Mouse (Mus musculus) kidney, embryonic 14.5 days (tissue): ENCODE data around the gene Adi1. TPM values are rescaled to one million over a fixed set of nuclear protein-coding genes. Genes with fewer than 3 reads are reported as not detected.

Experiments used
- ATAC-seq: fragments of 200-750 bp; cut with Nextera tagmentation; 2 replicates; pipeline ENCODE4 v1.8.0; 2017; ENCODE audit warnings: moderate number of reproducible peaks, mild to moderate bottlenecking, moderate TSS enrichment, moderate library complexity; ENCODE audit not compliant: low FRiP score, low TSS enrichment
- H3K27ac ChIP-seq: fragments of 300-500 bp; sonication (generic); 2 replicates; pipeline ENCODE4 v1.5.1; 2014; ENCODE audit warnings: low read depth, mild to moderate bottlenecking, low read length, moderate library complexity, mixed read lengths
- H3K27me3 ChIP-seq: fragments of 300-500 bp; sonication (generic); 2 replicates; pipeline ENCODE4 v1.6.1; 2014; ENCODE audit warnings: mild to moderate bottlenecking, low read length; ENCODE audit not compliant: control insufficient read depth, insufficient read depth
- H3K36me3 ChIP-seq: fragments of 300-500 bp; sonication (generic); 2 replicates; pipeline ENCODE4 v1.6.1; 2014; ENCODE audit warnings: low read length, mixed read lengths; ENCODE audit not compliant: control insufficient read depth, insufficient read depth
- H3K4me1 ChIP-seq: fragments of 300-500 bp; sonication (generic); 2 replicates; pipeline ENCODE4 v1.6.1; 2014; ENCODE audit warnings: low read length, mixed read lengths; ENCODE audit not compliant: control insufficient read depth, insufficient read depth
- H3K4me2 ChIP-seq: fragments of 300-500 bp; sonication (generic); replicated peaks from 2 replicates; pipeline ENCODE4 v1.6.1; 2014; ENCODE audit warnings: low read depth, mild to moderate bottlenecking, low read length
- H3K4me3 ChIP-seq: fragments of 300-500 bp; sonication (generic); 2 replicates; pipeline ENCODE4 v1.5.1; 2014; ENCODE audit warnings: mild to moderate bottlenecking, low read length
- H3K9ac ChIP-seq: fragments of 300-500 bp; sonication (generic); 2 replicates; pipeline ENCODE4 v1.6.1; 2014; ENCODE audit warnings: low read depth, mild to moderate bottlenecking, low read length, moderate library complexity
- H3K9me3 ChIP-seq: fragments of 300-500 bp; sonication (generic); 2 replicates; pipeline ENCODE4 v1.6.1; 2016; ENCODE audit warnings: low read length; ENCODE audit not compliant: control insufficient read depth
- WGBS: fragments of 180-500 bp; shearing (Covaris S2); extraction: QIAGEN DNeasy Blood & Tissue Kit; methylation state at CpG from one replicate; pipeline ENCODE4 v1.1.7; 2014; 5-methylcytosine and 5-hydroxymethylcytosine counted together
- polyA plus RNA-seq: library from polyadenylated mRNA; unstranded; fragments of >200 nt; fragmentation: Nextera tagmentation; extraction: Ambion mirVana; gene quantifications from 2 replicates; pipeline ENCODE4 v1.2.1, GENCODE M21; 2014

Adi1 gene
- polyA plus RNA-seq, 1 experiment from 2014 or later: 89.1 TPM

- peak within 1 kb of the TSS; percentile 75 for H3K9ac ChIP-seq
- H3K27ac ChIP-seq: peak within 1 kb of the TSS; percentile 37; the same call in 1 of the 2 replicates
- H3K36me3 ChIP-seq: peaks cover 22% of the 10 kb centered on the region; the same call in 1 of the 2 replicates
- no peaks in the 10 kb centered on the region for H3K9me3 ChIP-seq
- H3K4me3 ChIP-seq: peak within 1 kb of the TSS; percentile 87
- peak within 1 kb of the TSS; percentile 85 for H3K4me2 ChIP-seq
- peaks cover 9% of the 10 kb centered on the region for H3K4me1 ChIP-seq
- WGBS: 2% methylated on average over 52 of the region's 52 CpGs
- peak; percentile 96 for ATAC-seq
- no peaks in the 10 kb centered on the region for H3K27me3 ChIP-seq
Observed at GRCm38 (mm10) chr12:28649141-28650110, 25.6 kb upstream of the Adi1 start, which contains the start of gene Rnaseh1. TSS of gene Rnaseh1 (plus strand) at chr12:28649602.

- peaks cover 30% of the 10 kb centered on the region for H3K36me3 ChIP-seq
- H3K4me1 ChIP-seq: peaks cover 3% of the 10 kb centered on the region
- H3K4me2 ChIP-seq: no peak overlapping the region
- no peak overlapping the region for H3K27ac ChIP-seq
- H3K9ac ChIP-seq: no peak overlapping the region
- H3K4me3 ChIP-seq: no peak overlapping the region
- ATAC-seq: no peak
- H3K27me3 ChIP-seq: no peaks in the 10 kb centered on the region
- no peaks in the 10 kb centered on the region for H3K9me3 ChIP-seq
- WGBS: 83% methylated on average over 4 of the region's 4 CpGs
Observed at GRCm38 (mm10) chr12:28662628-28663027, 12.4 kb upstream of the Adi1 start.

- no peak overlapping the region for H3K27ac ChIP-seq
- no peak overlapping the region for H3K4me2 ChIP-seq
- no peaks in the 10 kb centered on the region for H3K9me3 ChIP-seq
- ATAC-seq: no peak
- H3K4me3 ChIP-seq: no peak overlapping the region
- H3K4me1 ChIP-seq: peaks cover 4% of the 10 kb centered on the region
- no peaks in the 10 kb centered on the region for H3K36me3 ChIP-seq
- H3K27me3 ChIP-seq: no peaks in the 10 kb centered on the region
- WGBS: 67% methylated on average over 4 of the region's 4 CpGs
- no peak overlapping the region for H3K9ac ChIP-seq
Observed at GRCm38 (mm10) chr12:28666734-28667133, 8.3 kb upstream of the Adi1 start.

GRCm38 (mm10) chr12:28667287-28667686 is 7.7 kb upstream of the Adi1 start:
- H3K4me2 ChIP-seq: no peak overlapping the region
- no peak for ATAC-seq
- H3K36me3 ChIP-seq: no peaks in the 10 kb centered on the region
- no peak overlapping the region for H3K4me3 ChIP-seq
- H3K4me1 ChIP-seq: peaks cover 4% of the 10 kb centered on the region
- no peaks in the 10 kb centered on the region for H3K27me3 ChIP-seq
- 29% methylated on average over 8 of the region's 8 CpGs for WGBS
- H3K9ac ChIP-seq: no peak overlapping the region
- H3K27ac ChIP-seq: no peak overlapping the region
- no peaks in the 10 kb centered on the region for H3K9me3 ChIP-seq

- H3K36me3 ChIP-seq: no peaks in the 10 kb centered on the region
- 89% methylated on average over 10 of the region's 10 CpGs for WGBS
- H3K4me1 ChIP-seq: peaks cover 10% of the 10 kb centered on the region
- no peaks in the 10 kb centered on the region for H3K27me3 ChIP-seq
- H3K4me3 ChIP-seq: no peak overlapping the region
- no peaks in the 10 kb centered on the region for H3K9me3 ChIP-seq
- ATAC-seq: no peak
- no peak overlapping the region for H3K4me2 ChIP-seq
- no peak overlapping the region for H3K9ac ChIP-seq
- no peak overlapping the region for H3K27ac ChIP-seq
Observed at GRCm38 (mm10) chr12:28674038-28674720, 852 bp upstream of the Adi1 start.

- ATAC-seq: no peak; the same call in 1 of the 2 replicates
- peaks cover 4% of the 10 kb centered on the region; the same call in 1 of the 2 replicates for H3K36me3 ChIP-seq
- no peaks in the 10 kb centered on the region for H3K9me3 ChIP-seq
- peak overlapping the region; percentile 90 for H3K27ac ChIP-seq
- peak overlapping the region; percentile 67 for H3K4me2 ChIP-seq
- H3K9ac ChIP-seq: peak overlapping the region; percentile 68
- H3K27me3 ChIP-seq: no peaks in the 10 kb centered on the region
- 59% methylated on average over 5 of the region's 5 CpGs for WGBS
- H3K4me3 ChIP-seq: peak overlapping the region; percentile 58
- H3K4me1 ChIP-seq: peaks cover 10% of the 10 kb centered on the region
Observed at GRCm38 (mm10) chr12:28675925-28676209, 836 bp downstream of the Adi1 start.

GRCm38 (mm10) chr12:28684674-28685073 is 9.6 kb downstream of the Adi1 start:
- ATAC-seq: no peak
- Histone ChIP-seq H3K4me3 (no peak overlapping the region), H3K27me3 (no peaks in the 10 kb centered on the region), H3K4me2 (no peak overlapping the region), H3K4me1 (no peaks in the 10 kb centered on the region), H3K9me3 (no peaks in the 10 kb centered on the region), H3K9ac (no peak overlapping the region), H3K27ac (no peak overlapping the region), H3K36me3 (peaks cover 16% of the 10 kb centered on the region; the same call in 1 of the 2 replicates)
- 95% methylated on average over 1 of the region's 1 CpGs for WGBS

- peaks cover 26% of the 10 kb centered on the region for H3K36me3 ChIP-seq
Observed at GRCm38 (mm10) chr12:28685771-28686170, 10.7 kb downstream of the Adi1 start.

More at GRCm38 (mm10) chr12:28685771-28686170, 10.7 kb downstream of the Adi1 start:
- no peaks in the 10 kb centered on the region for H3K27me3 ChIP-seq
- H3K4me2 ChIP-seq: no peak overlapping the region
- no peak overlapping the region for H3K4me3 ChIP-seq
- ATAC-seq: no peak
- no peak overlapping the region for H3K27ac ChIP-seq
- H3K9me3 ChIP-seq: no peaks in the 10 kb centered on the region
- WGBS: 43% methylated on average over 3 of the region's 3 CpGs
- no peak overlapping the region for H3K9ac ChIP-seq
- no peaks in the 10 kb centered on the region for H3K4me1 ChIP-seq
